ENCODE assay signal across 19 mouse cellular contexts in the genomic region with DNA sequence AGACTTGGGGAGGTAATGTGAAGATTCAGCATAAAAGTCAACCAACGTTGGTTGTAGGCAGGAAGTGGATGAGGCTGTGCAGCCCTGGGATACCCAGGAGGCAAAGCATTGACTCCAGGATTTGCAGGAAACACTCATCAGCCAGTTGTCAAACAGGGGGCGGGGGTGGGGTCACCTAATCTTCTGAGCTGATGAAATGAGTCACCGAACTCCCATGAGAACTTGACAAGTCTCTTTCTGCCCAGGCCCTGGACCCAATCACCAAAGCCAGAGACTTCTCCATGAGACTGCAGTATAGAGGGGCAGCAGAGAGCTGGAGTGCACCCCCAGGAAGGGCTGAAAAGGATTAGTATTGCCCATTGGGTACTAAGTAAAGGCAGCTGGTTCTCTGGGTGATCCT. TPM values are rescaled to one million over a fixed set of nuclear protein-coding genes. Genes with fewer than 3 reads are reported as not detected.
DNase-seq lines count a peak whose midpoint lies in the region; ATAC-seq and TF ChIP-seq lines count a peak whose summit lies in the region.
"Had no signal": no experiment of that assay in that cellular context is flagged by ENCODE, and none has a peak within 500 bp of the region (broad histone marks: within the 10 kb centered on the region; RNA-seq: fewer than 3 reads in every experiment).

No protein-coding gene starts in this region.

- TF ChIP-seq CTCF in heart, adult 2 months (IDR thresholded peaks at IDR 0.05): no peak
- no peak for TF ChIP-seq CTCF in MEL (IDR thresholded peaks at IDR 0.05 in 2 of 3, conservative IDR thresholded peaks at IDR 0.05 in 1 of 3; ENCODE audit: control insufficient read depth in 1 of 3, insufficient read depth in 1 of 3, low read depth in 2 of 3, low read length in 3 of 3, poor library complexity in 1 of 3, severe bottlenecking in 1 of 3)

- intact Hi-C loops in heart, adult 2 months (cut with DNase I): no loop called here
- intact Hi-C loops in heart, postnatal 25 days (cut with DNase I): no loop called here

- H3K9ac ChIP-seq in heart, adult 2 months (ENCODE audit: low read depth, low read length): no peak overlapping the region
- H3K9ac ChIP-seq in intestine, embryonic 14.5 days (ENCODE audit: low read length): no peak overlapping the region
- no peak overlapping the region for H3K9ac ChIP-seq in intestine, embryonic 15.5 days
- no peak overlapping the region for H3K9ac ChIP-seq in MEL (ENCODE audit: control insufficient read depth, low read depth, low read length, poor library complexity, severe bottlenecking)
- no peak overlapping the region for H3K9ac ChIP-seq in liver, embryonic 12.5 days
- H3K9ac ChIP-seq: embryonic facial prominence, embryonic 13.5 days; forebrain, embryonic 12.5 days; lung, embryonic 15.5 days; midbrain, embryonic 12.5 days; neural tube, embryonic 13.5 days had no signal

- TF ChIP-seq POLR2A in heart, adult 2 months (IDR thresholded peaks at IDR 0.05; ENCODE audit: insufficient read depth, low read depth, low read length): no peak
- no peak for TF ChIP-seq POLR2A in MEL (IDR thresholded peaks at IDR 0.05; ENCODE audit: control insufficient read depth in 1 of 2, insufficient read depth in 1 of 2, low read depth in 1 of 2, low read length in 2 of 2, poor library complexity in 1 of 2)

- H3K36me3 ChIP-seq in heart, adult 2 months (ENCODE audit: control insufficient read depth, insufficient read depth, low read length): peaks cover 31% of the 10 kb centered on the region
- H3K36me3 ChIP-seq in intestine, embryonic 14.5 days (ENCODE audit: control insufficient read depth, insufficient read depth, low read length): peaks cover 64% of the 10 kb centered on the region
- no peaks in the 10 kb centered on the region; the same call in 1 of the 2 replicates for H3K36me3 ChIP-seq in intestine, embryonic 15.5 days
- H3K36me3 ChIP-seq in MEL (ENCODE audit: control insufficient read depth in 1 of 2, insufficient read depth in 2 of 2, low read length in 2 of 2): peaks cover 0 to 47% of the 10 kb centered on the region in 2 experiments; a peak in 2 of 4 replicates
- peaks cover 6% of the 10 kb centered on the region; the same call in 1 of the 2 replicates for H3K36me3 ChIP-seq in liver, embryonic 12.5 days
- H3K36me3 ChIP-seq: forebrain, embryonic 12.5 days; midbrain, embryonic 12.5 days had no signal

- no peak overlapping the region for H3K4me2 ChIP-seq in intestine, embryonic 14.5 days (ENCODE audit: low read length)
- H3K4me2 ChIP-seq in intestine, embryonic 15.5 days (replicated peaks): no peak overlapping the region
- H3K4me2 ChIP-seq in liver, embryonic 12.5 days: no peak overlapping the region
- H3K4me2 ChIP-seq: embryonic facial prominence, embryonic 13.5 days; forebrain, embryonic 12.5 days; lung, embryonic 15.5 days; midbrain, embryonic 12.5 days; neural tube, embryonic 13.5 days had no signal

- no peak for DNase-seq in heart, adult 2 months
- no peak for DNase-seq in heart, postnatal 25 days (ENCODE audit: low spot score)
- DNase-seq in intestine, embryonic 14.5 days (ENCODE audit: low spot score): no peak
- DNase-seq in MEL (ENCODE audit: low read depth, low spot score): peak; percentile 65
- DNase-seq in layer of hippocampus, postnatal 14 days (ENCODE audit: low spot score in 2 of 2): no peak
- no peak for DNase-seq in testis, postnatal 14 days (ENCODE audit: low spot score)
- DNase-seq: cerebellum, postnatal 14 days; gastrocnemius, postnatal 10 days; kidney, postnatal 25 days; left cerebral cortex, postnatal 4 days; thymus, adult 18-20 months had no signal

- H3K9me3 ChIP-seq in intestine, embryonic 14.5 days (ENCODE audit: control insufficient read depth, low read length): no peaks in the 10 kb centered on the region
- no peaks in the 10 kb centered on the region for H3K9me3 ChIP-seq in intestine, embryonic 15.5 days
- no peaks in the 10 kb centered on the region for H3K9me3 ChIP-seq in MEL (replicated peaks; ENCODE audit: insufficient read depth, low read length)
- H3K9me3 ChIP-seq in liver, embryonic 12.5 days (replicated peaks): no peaks in the 10 kb centered on the region
- H3K9me3 ChIP-seq: embryonic facial prominence, embryonic 13.5 days; forebrain, embryonic 12.5 days; lung, embryonic 15.5 days; midbrain, embryonic 12.5 days; neural tube, embryonic 13.5 days had no signal

- peak overlapping the region; percentile 18; the same call in 1 of the 2 replicates for H3K27ac ChIP-seq in heart, adult 2 months
- no peak overlapping the region for H3K27ac ChIP-seq in intestine, embryonic 14.5 days (ENCODE audit: low read depth)
- no peak overlapping the region for H3K27ac ChIP-seq in intestine, embryonic 15.5 days
- no peak overlapping the region for H3K27ac ChIP-seq in MEL (ENCODE audit: control insufficient read depth, low read depth, low read length)
- H3K27ac ChIP-seq in liver, embryonic 12.5 days: no peak overlapping the region
- H3K27ac ChIP-seq: embryonic facial prominence, embryonic 13.5 days; forebrain, embryonic 12.5 days; lung, embryonic 15.5 days; midbrain, embryonic 12.5 days; neural tube, embryonic 13.5 days had no signal

- no peak for TF ChIP-seq RAD21 in MEL (IDR thresholded peaks at IDR 0.05; ENCODE audit: low read depth, low read length)

- TF ChIP-seq EP300 in heart, adult 2 months (IDR thresholded peaks at IDR 0.05; ENCODE audit: insufficient read depth, low read depth, low read length): no peak
- no peak for TF ChIP-seq EP300 in MEL (IDR thresholded peaks at IDR 0.05; ENCODE audit: low read depth in 1 of 2, low read length in 2 of 2)

- H3K27me3 ChIP-seq in heart, adult 2 months (ENCODE audit: control insufficient read depth, insufficient read depth, low read length): no peaks in the 10 kb centered on the region
- no peaks in the 10 kb centered on the region for H3K27me3 ChIP-seq in intestine, embryonic 14.5 days (replicated peaks; ENCODE audit: control insufficient read depth, insufficient read depth, low read length)
- H3K27me3 ChIP-seq in intestine, embryonic 15.5 days (replicated peaks): no peaks in the 10 kb centered on the region
- no peaks in the 10 kb centered on the region for H3K27me3 ChIP-seq in MEL (ENCODE audit: control insufficient read depth in 1 of 2, insufficient read depth in 2 of 2, low read length in 2 of 2)
- no peaks in the 10 kb centered on the region for H3K27me3 ChIP-seq in liver, embryonic 12.5 days (replicated peaks)
- H3K27me3 ChIP-seq: embryonic facial prominence, embryonic 13.5 days; forebrain, embryonic 12.5 days; lung, embryonic 15.5 days; midbrain, embryonic 12.5 days; neural tube, embryonic 13.5 days had no signal

- H3K4me3 ChIP-seq in heart, adult 2 months: no peak overlapping the region
- H3K4me3 ChIP-seq in intestine, embryonic 14.5 days (ENCODE audit: low read depth, low read length): no peak overlapping the region
- no peak overlapping the region for H3K4me3 ChIP-seq in intestine, embryonic 15.5 days (replicated peaks)
- no peak overlapping the region for H3K4me3 ChIP-seq in MEL (ENCODE audit: control insufficient read depth in 1 of 2, insufficient read depth in 1 of 2, low read depth in 2 of 2, low read length in 2 of 2)
- no peak overlapping the region for H3K4me3 ChIP-seq in liver, embryonic 12.5 days
- H3K4me3 ChIP-seq: embryonic facial prominence, embryonic 13.5 days; forebrain, embryonic 12.5 days; lung, embryonic 15.5 days; midbrain, embryonic 12.5 days; neural tube, embryonic 13.5 days had no signal

- H3K4me1 ChIP-seq in heart, adult 2 months (ENCODE audit: control insufficient read depth, insufficient read depth, low read length): peaks cover 13% of the 10 kb centered on the region
- peaks cover 18% of the 10 kb centered on the region; the same call in 1 of the 2 replicates for H3K4me1 ChIP-seq in intestine, embryonic 14.5 days (replicated peaks; ENCODE audit: control insufficient read depth, insufficient read depth, low read length)
- peaks cover 11% of the 10 kb centered on the region; the same call in 1 of the 2 replicates for H3K4me1 ChIP-seq in intestine, embryonic 15.5 days (replicated peaks)
- H3K4me1 ChIP-seq in MEL (ENCODE audit: control insufficient read depth in 1 of 2, insufficient read depth in 2 of 2, low read length in 2 of 2): peaks cover 37 to 43% of the 10 kb centered on the region in 2 experiments
- peaks cover 39% of the 10 kb centered on the region for H3K4me1 ChIP-seq in liver, embryonic 12.5 days
- H3K4me1 ChIP-seq: forebrain, embryonic 12.5 days; midbrain, embryonic 12.5 days had no signal

- H3K79me2 ChIP-seq in heart, adult 2 months (replicated peaks; ENCODE audit: control insufficient read depth, insufficient read depth, low read length): peaks cover 2% of the 10 kb centered on the region; the same call in 1 of the 2 replicates
- no peaks in the 10 kb centered on the region for H3K79me2 ChIP-seq in MEL (ENCODE audit: control insufficient read depth, insufficient read depth, low read length, poor library complexity)

- WGBS in heart, adult 2 months: 15% methylated on average over 3 of the region's 3 CpGs
- WGBS in intestine, embryonic 14.5 days: 21% methylated on average over 3 of the region's 3 CpGs
- 24% methylated on average over 3 of the region's 3 CpGs for WGBS in intestine, embryonic 15.5 days
- 8% methylated on average over 3 of the region's 3 CpGs for WGBS in liver, embryonic 12.5 days (ENCODE audit: insufficient replicate concordance)

- 0 out of 2 replicates have a peak, but pooled peaks have one; percentile 28 for ATAC-seq in intestine, embryonic 14.5 days (replicated peaks; ENCODE audit: low FRiP score, low TSS enrichment, low read depth)
- ATAC-seq in intestine, embryonic 15.5 days: no peak
- ATAC-seq in liver, embryonic 12.5 days: peak; percentile 35; the same call in 1 of the 2 replicates
- ATAC-seq: intestine, postnatal 0 days had no signal

TF ChIP-seq in MEL, 35 proteins besides CTCF, POLR2A, EP300 and RAD21 (continues in another document):
- TF ChIP-seq UBTF (IDR thresholded peaks at IDR 0.05; ENCODE audit: borderline replicate concordance, insufficient read depth, low read depth, low read length) (no peak), TBP (IDR thresholded peaks at IDR 0.05; ENCODE audit: low read depth, low read length) (no peak), NELFE (IDR thresholded peaks at IDR 0.05; ENCODE audit: low read depth, low read length) (no peak), CHD1 (IDR thresholded peaks at IDR 0.05; ENCODE audit: low read depth, low read length) (no peak), TAL1 (IDR thresholded peaks at IDR 0.05; ENCODE audit: low read length) (no peak)

RNA-seq across cellular contexts. Expression of a gene that starts 45.0 kb away (rescaled TPM):
- total RNA-seq in heart, adult 2 months (2021): 10 to 100 TPM; 29.0 to 31.4 TPM
- 18.2 and 22.6 TPM in 2 replicates for polyA plus RNA-seq in heart, adult 2 months (2012; rRNA removed)
- total RNA-seq in heart, postnatal 25 days (2021): 10 to 100 TPM; 26.5 to 31.4 TPM
- polyA plus RNA-seq in intestine, embryonic 14.5 days (2014; fragmentation: Nextera tagmentation; extraction: Ambion mirVana): 133 and 151 TPM in 2 replicates
- 106 and 112 TPM in 2 replicates for polyA plus RNA-seq in intestine, embryonic 15.5 days (2015; fragmentation: Nextera tagmentation; extraction: Ambion mirVana)
- total RNA-seq in MEL (2012; rRNA removed): 15.3 and 16.5 TPM in 2 replicates
- polyA plus RNA-seq in MEL (2012; ENCODE audit: insufficient read depth in 1 of 2, insufficient read length in 2 of 2, low read depth in 1 of 2, low replicate concordance in 2 of 2, missing spikeins in 1 of 2): 1 to 10 TPM in 1 of 2 experiments, not detected in 1; 8.2 TPM
- 24.6 TPM in 2 replicates for polyA plus RNA-seq in liver, embryonic 12.5 days (2016; fragmentation: Nextera tagmentation; extraction: Ambion mirVana)
- 1 to 10 TPM; 2.0 to 2.9 TPM for total RNA-seq in layer of hippocampus, postnatal 14 days (2021)
